Mouse (Mus musculus) limb, embryonic 10.5 days (tissue): ENCODE measurements at regions not wholly inside any gene's neighbourhood (a gene's known extent, or its start where the extent isn't known, plus 50 kb on each side); places are given as distances from the start of the nearest gene placed in this dataset.

ENCODE experiments used
- DNase-seq: peaks from one replicate; pipeline ENCODE4 v3.0.0-alpha.2; 2017; ENCODE audit warnings: low spot score
- H3K27ac ChIP-seq: fragments of 300-500 bp; sonication (generic); 2 replicates; pipeline ENCODE4 v1.5.1; 2016; ENCODE audit warnings: mild to moderate bottlenecking
- H3K27me3 ChIP-seq: fragments of 300-500 bp; sonication (generic); 2 replicates; pipeline ENCODE4 v1.6.1; 2016; ENCODE audit warnings: low read depth, mild to moderate bottlenecking; ENCODE audit not compliant: poor library complexity, severe bottlenecking
- H3K36me3 ChIP-seq: fragments of 300-500 bp; sonication (generic); 2 replicates; pipeline ENCODE4 v1.6.1; 2016; ENCODE audit warnings: mild to moderate bottlenecking, moderate library complexity
- H3K4me1 ChIP-seq: fragments of 300-500 bp; sonication (generic); 2 replicates; pipeline ENCODE4 v1.6.1; 2016
- H3K4me3 ChIP-seq: fragments of 300-500 bp; sonication (generic); 2 replicates; pipeline ENCODE4 v1.5.1; 2016; ENCODE audit warnings: mild to moderate bottlenecking, moderate library complexity
- H3K9me3 ChIP-seq: fragments of 300-500 bp; sonication (generic); replicated peaks from 2 replicates; pipeline ENCODE4 v1.6.1; 2016; ENCODE audit warnings: mild to moderate bottlenecking
- WGBS: fragments of 180-500 bp; shearing (Covaris S2); methylation state at CpG from one replicate; pipeline ENCODE4 v1.1.7; 2016; 5-methylcytosine and 5-hydroxymethylcytosine counted together

DNA sequence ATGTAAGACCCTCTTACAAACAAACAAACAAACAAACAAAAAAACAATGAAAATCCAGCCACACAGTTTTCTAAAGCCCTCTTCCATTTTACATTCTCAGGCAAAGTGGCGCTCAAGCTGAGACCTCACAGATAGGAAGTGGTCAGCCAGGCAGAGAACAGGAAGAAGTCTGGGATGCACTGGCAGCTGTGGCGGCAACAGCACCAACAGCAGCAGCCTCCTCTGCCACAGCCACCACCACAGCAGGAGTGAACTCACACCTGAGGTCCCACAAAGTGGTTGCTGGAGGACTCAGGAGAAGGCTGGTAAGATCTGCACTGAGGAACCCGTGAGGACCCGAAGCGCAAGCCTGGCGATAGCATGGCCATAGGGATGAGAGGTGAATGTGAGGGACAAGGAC lies 156.3 kb downstream of the Grm4 start:
- H3K4me3 ChIP-seq: no peak overlapping the region

DNA sequence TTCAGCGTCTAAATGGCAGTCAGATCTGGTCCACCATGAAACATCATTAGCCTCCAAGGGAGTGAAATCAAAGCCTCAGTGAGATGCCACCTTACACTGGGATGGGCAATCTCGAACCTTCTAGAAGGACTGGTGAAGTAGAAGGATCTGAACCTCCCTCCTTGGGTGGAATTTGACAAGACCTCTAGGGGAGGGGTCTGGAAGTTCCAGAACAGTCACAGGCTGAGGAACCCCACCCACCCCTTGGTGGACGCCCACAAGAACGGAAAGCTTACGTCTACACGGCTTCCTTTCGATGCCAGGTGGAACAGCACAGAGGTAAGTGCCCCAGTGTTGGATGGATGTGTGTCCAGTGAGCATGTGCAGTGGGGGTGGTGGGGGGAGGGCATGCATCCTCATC lies 156.9 kb downstream of the Grm4 start:
- H3K9me3 ChIP-seq: no peaks in the 10 kb centered on the region
- peaks cover 40% of the 10 kb centered on the region for H3K4me1 ChIP-seq
- H3K4me3 ChIP-seq: no peak overlapping the region
- H3K27ac ChIP-seq: no peak overlapping the region
- no peaks in the 10 kb centered on the region for H3K36me3 ChIP-seq
- DNase-seq: no peak
- no peaks in the 10 kb centered on the region for H3K27me3 ChIP-seq
- WGBS: 90% methylated on average over 7 of the region's 7 CpGs

More for the DNA sequence above, 156.3 kb downstream of the Grm4 start:
- no peaks in the 10 kb centered on the region for H3K9me3 ChIP-seq
- no peaks in the 10 kb centered on the region for H3K36me3 ChIP-seq
- H3K4me1 ChIP-seq: peaks cover 36% of the 10 kb centered on the region
- DNase-seq: no peak
- H3K27ac ChIP-seq: no peak overlapping the region
- no peaks in the 10 kb centered on the region for H3K27me3 ChIP-seq
- 93% methylated on average over 6 of the region's 6 CpGs for WGBS

GRCm38 (mm10) chr17:27363911-27364310 lies 157.3 kb downstream of the Grm4 start:
- H3K9me3 ChIP-seq: no peaks in the 10 kb centered on the region
- H3K4me1 ChIP-seq: peaks cover 43% of the 10 kb centered on the region
- H3K27me3 ChIP-seq: no peaks in the 10 kb centered on the region
- 73% methylated on average over 6 of the region's 6 CpGs for WGBS
- no peaks in the 10 kb centered on the region for H3K36me3 ChIP-seq
- no peak overlapping the region for H3K27ac ChIP-seq
- no peak for DNase-seq
- H3K4me3 ChIP-seq: no peak overlapping the region

DNA sequence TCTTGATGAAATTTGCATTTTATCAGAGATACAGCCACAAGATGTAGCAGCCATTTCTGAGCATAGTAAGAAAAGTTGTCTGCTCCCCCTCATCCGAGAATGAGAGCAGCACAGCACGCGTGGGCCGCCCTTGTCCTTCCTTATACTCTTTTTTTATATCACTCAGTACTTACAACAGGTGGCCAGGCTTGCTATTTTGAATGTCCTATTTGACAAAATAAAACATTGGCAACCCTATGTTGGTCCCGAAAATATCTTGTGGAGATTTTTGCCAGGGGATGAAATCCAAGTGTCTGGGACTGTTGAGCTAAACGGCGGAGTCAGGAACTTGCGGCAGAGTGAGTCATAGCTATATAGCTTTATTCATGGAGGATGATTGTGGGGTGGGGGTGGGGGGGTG lies 158.0 kb upstream of the Lemd2 start:
- 0 out of 2 replicates have a peak overlapping the region, but pooled peaks have one; percentile 50 for H3K27ac ChIP-seq
- H3K4me1 ChIP-seq: peaks cover 49% of the 10 kb centered on the region
- H3K27me3 ChIP-seq: no peaks in the 10 kb centered on the region
- no peak for DNase-seq
- 90% methylated on average over 8 of the region's 8 CpGs for WGBS
- no peak overlapping the region for H3K4me3 ChIP-seq
- H3K36me3 ChIP-seq: no peaks in the 10 kb centered on the region
- no peaks in the 10 kb centered on the region for H3K9me3 ChIP-seq

- H3K27me3 ChIP-seq: no peaks in the 10 kb centered on the region
- no peak for DNase-seq
- peak overlapping the region; percentile 56; the same call in 1 of the 2 replicates for H3K27ac ChIP-seq
- no peaks in the 10 kb centered on the region for H3K9me3 ChIP-seq
- WGBS: 74% methylated on average over 2 of the region's 2 CpGs
- no peak overlapping the region for H3K4me3 ChIP-seq
- H3K36me3 ChIP-seq: no peaks in the 10 kb centered on the region
- peaks cover 49% of the 10 kb centered on the region for H3K4me1 ChIP-seq
These were observed 157.1 kb upstream of the Lemd2 start for GRCm38 (mm10) chr17:27361362-27361761.

- no peaks in the 10 kb centered on the region for H3K36me3 ChIP-seq
- no peaks in the 10 kb centered on the region for H3K27me3 ChIP-seq
- H3K4me3 ChIP-seq: no peak overlapping the region
- no peaks in the 10 kb centered on the region for H3K9me3 ChIP-seq
- H3K27ac ChIP-seq: no peak overlapping the region
- H3K4me1 ChIP-seq: peaks cover 32% of the 10 kb centered on the region
- DNase-seq: no peak
- WGBS: 95% methylated on average over 3 of the region's 3 CpGs
These were observed 152.6 kb upstream of the Lemd2 start for GRCm38 (mm10) chr17:27356862-27357261.

- Histone ChIP-seq H3K36me3 (no peaks in the 10 kb centered on the region), H3K9me3 (no peaks in the 10 kb centered on the region), H3K27ac (no peak overlapping the region), H3K4me3 (no peak overlapping the region), H3K27me3 (no peaks in the 10 kb centered on the region), H3K4me1 (peaks cover 20% of the 10 kb centered on the region)
- 93% methylated on average over 9 of the region's 9 CpGs for WGBS
- DNase-seq: no peak
These were observed 151.4 kb upstream of the Lemd2 start for GRCm38 (mm10) chr17:27355717-27356116.

DNA sequence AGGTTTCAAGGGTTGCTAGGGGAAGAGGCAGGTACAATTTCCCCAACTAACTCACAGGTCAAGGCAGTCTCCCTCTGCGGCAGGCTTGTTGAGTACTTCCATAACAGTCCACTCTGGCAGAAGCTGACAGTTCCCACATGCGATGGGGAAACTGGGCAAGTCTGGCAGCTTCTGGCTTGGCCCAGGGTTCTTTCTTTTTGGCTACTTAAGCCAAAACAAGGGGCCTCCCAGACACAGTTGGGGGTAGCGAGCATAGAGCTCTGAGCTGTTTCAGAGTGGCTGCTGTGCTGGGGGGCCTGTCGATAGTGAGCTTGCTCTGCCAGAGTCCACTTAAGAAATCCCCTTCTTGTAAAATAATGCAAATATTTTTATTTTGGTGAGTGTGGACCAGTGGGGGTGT lies 150.8 kb upstream of the Lemd2 start:
- H3K27me3 ChIP-seq: no peaks in the 10 kb centered on the region
- no peak for DNase-seq
- no peaks in the 10 kb centered on the region for H3K9me3 ChIP-seq
- H3K27ac ChIP-seq: no peak overlapping the region
- H3K4me1 ChIP-seq: peaks cover 15% of the 10 kb centered on the region
- 93% methylated on average over 4 of the region's 4 CpGs for WGBS
- H3K36me3 ChIP-seq: no peaks in the 10 kb centered on the region
- no peak overlapping the region for H3K4me3 ChIP-seq

GRCm38 (mm10) chr17:27349911-27350310 lies 145.6 kb upstream of the Lemd2 start:
- Histone ChIP-seq H3K27me3 (no peaks in the 10 kb centered on the region), H3K36me3 (no peaks in the 10 kb centered on the region), H3K4me1 (peaks cover 3% of the 10 kb centered on the region; the same call in 1 of the 2 replicates), H3K27ac (no peak overlapping the region), H3K9me3 (no peaks in the 10 kb centered on the region), H3K4me3 (no peak overlapping the region)
- WGBS: 95% methylated on average over 9 of the region's 9 CpGs
- no peak for DNase-seq

DNA sequence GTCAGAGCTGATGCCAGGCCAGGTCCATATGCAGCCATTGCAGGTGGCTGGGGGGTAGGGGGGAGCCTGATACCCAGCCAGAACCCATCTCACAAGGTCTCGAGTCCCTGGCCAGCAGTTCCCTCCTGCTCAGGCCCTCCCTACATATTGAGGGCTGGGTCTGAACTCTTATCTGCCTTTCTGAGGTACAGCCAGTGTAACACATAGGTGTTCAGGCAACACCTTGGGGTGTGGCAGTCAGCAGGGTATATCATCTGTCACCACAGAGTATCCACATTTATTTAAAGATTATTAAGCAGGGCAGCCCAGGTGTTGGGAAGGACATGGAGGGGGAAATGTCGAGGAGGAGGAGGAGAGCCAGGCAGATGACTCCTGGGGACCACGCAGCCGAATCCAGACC lies 145.2 kb upstream of the Lemd2 start:
- H3K4me1 ChIP-seq: peaks cover 5% of the 10 kb centered on the region; the same call in 1 of the 2 replicates
- no peaks in the 10 kb centered on the region for H3K36me3 ChIP-seq
- no peaks in the 10 kb centered on the region for H3K27me3 ChIP-seq
- H3K27ac ChIP-seq: no peak overlapping the region
- no peak overlapping the region for H3K4me3 ChIP-seq
- no peak for DNase-seq
- no peaks in the 10 kb centered on the region for H3K9me3 ChIP-seq
- 89% methylated on average over 4 of the region's 4 CpGs for WGBS

DNA sequence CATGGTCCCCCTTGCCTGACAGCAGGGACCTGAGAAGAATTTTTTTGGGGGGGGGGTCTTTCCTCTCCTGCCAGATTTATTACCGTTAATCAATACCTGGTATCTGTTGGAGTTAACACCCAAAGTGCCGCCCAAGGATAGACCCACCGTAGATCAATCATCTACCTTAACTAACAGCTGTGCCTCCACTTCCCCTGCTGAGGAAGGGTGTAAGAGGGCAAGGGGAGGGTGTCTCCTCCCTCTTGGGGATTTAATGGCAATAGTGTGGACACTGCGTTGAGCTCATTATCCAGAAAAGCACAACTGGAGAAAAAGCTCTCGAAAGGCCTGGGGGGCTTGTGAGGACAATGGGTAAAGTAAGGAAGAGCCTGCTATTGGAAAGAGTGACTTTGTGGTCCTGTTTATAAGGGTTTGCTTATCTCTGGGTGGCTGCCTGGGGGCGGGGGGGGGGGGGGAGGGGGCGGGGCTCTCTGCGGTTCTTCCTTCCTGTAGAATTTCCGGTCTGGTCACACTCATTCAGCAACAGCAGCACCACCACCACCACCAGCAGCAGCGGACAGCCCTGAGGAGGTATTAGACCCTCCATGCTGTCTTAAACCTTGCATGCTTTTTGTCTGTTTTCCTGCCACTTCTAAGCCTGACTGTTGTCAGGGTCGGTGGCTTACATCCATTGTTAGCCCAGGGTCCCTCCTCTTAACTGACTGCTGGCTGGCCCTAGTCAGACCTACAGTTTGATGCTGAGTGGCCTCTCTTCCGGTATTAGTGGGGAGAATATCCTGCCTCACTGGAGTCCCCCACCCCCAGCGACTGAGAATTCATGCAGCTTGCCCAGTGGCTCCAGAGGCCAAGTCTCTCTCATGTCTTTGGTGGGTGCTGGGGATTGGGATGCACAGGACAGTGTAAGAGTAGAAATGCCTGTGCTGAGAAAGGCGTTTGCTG lies 138.0 kb upstream of the Lemd2 start:
- Histone ChIP-seq H3K4me3 (no peak overlapping the region), H3K27ac (peak overlapping the region; percentile 27), H3K27me3 (no peaks in the 10 kb centered on the region), H3K36me3 (no peaks in the 10 kb centered on the region), H3K9me3 (no peaks in the 10 kb centered on the region), H3K4me1 (peaks cover 20% of the 10 kb centered on the region)
- DNase-seq: no peak
- 52% methylated on average over 14 of the region's 14 CpGs for WGBS

- Histone ChIP-seq H3K9me3 (no peaks in the 10 kb centered on the region), H3K36me3 (no peaks in the 10 kb centered on the region), H3K27ac (no peak overlapping the region), H3K4me1 (peaks cover 34% of the 10 kb centered on the region), H3K27me3 (0 out of 2 replicates have a peak, but pooled peaks cover under 1% of the 10 kb centered on the region), H3K4me3 (no peak overlapping the region)
- WGBS: 91% methylated on average over 3 of the region's 3 CpGs
- DNase-seq: no peak
These were observed 135.6 kb upstream of the Lemd2 start for GRCm38 (mm10) chr17:27339823-27340222.

DNA sequence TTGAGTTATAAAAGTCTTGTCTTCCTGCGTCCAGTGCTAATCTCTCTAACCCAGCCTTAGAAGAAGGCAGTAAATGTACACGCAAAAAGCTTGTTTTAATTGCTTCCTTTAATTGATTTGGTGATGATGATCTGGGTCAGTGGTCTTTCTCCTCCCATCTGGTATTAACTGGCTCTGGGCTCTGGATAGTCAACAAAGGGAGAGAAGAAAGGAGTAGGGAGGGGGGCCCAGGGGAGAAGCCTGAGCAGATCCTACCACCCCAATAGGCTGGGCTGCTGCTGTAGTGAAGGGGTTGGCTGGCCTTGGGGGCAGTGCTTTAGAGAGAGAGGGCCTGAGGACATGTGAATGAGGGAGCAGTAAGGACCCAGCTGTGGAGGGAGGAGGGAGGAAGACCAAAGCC lies 135.0 kb upstream of the Lemd2 start:
- H3K36me3 ChIP-seq: no peaks in the 10 kb centered on the region
- H3K4me3 ChIP-seq: no peak overlapping the region
- H3K4me1 ChIP-seq: peaks cover 31% of the 10 kb centered on the region
- H3K27ac ChIP-seq: no peak overlapping the region
- no peaks in the 10 kb centered on the region for H3K9me3 ChIP-seq
- 43% methylated on average over 2 of the region's 2 CpGs for WGBS
- 0 out of 2 replicates have a peak, but pooled peaks cover 6% of the 10 kb centered on the region for H3K27me3 ChIP-seq
- DNase-seq: no peak
